Comparison of ENCODE assay signal across 18 mouse cellular contexts in genomic region chr17:72112004-72112403, GRCm38 (mm10).
"Had no signal": no experiment of that assay in that cellular context is flagged by ENCODE, and none has a peak within 500 bp of the region (broad histone marks: within the 10 kb centered on the region; RNA-seq: fewer than 3 reads in every experiment).

No protein-coding gene starts in this region.

- H3K4me1 ChIP-seq: limb, embryonic 12.5 days; limb, embryonic 15.5 days had no signal

- H3K36me3 ChIP-seq: limb, embryonic 12.5 days; limb, embryonic 15.5 days; midbrain, embryonic 12.5 days had no signal

- DNase-seq: kidney, postnatal 14 days; kidney, postnatal 4 days; left cerebral cortex, postnatal 4 days; liver, postnatal 0 days; right cerebral cortex, adult 18-20 months; right cerebral cortex, postnatal 14 days; right cerebral cortex, postnatal 4 days; thymus, adult 2 months; thymus, postnatal 14 days; thymus, postnatal 4 days had no signal

- ATAC-seq: liver, postnatal 0 days had no signal

- H3K9ac ChIP-seq: limb, embryonic 12.5 days; limb, embryonic 15.5 days; liver, embryonic 14.5 days; liver, postnatal 0 days; lung, embryonic 14.5 days; midbrain, embryonic 12.5 days had no signal

- H3K27ac ChIP-seq: limb, embryonic 12.5 days; limb, embryonic 15.5 days; liver, embryonic 14.5 days; macrophage; midbrain, embryonic 12.5 days; stomach, postnatal 0 days had no signal

- H3K27me3 ChIP-seq: limb, embryonic 15.5 days had no signal

- H3K4me2 ChIP-seq: limb, embryonic 12.5 days; limb, embryonic 15.5 days; liver, embryonic 11.5 days; lung, embryonic 14.5 days; midbrain, embryonic 12.5 days had no signal

- H3K4me3 ChIP-seq: limb, embryonic 12.5 days; limb, embryonic 15.5 days; midbrain, embryonic 12.5 days had no signal

- H3K9me3 ChIP-seq: limb, embryonic 12.5 days; limb, embryonic 15.5 days; midbrain, embryonic 12.5 days had no signal
